Mouse (Mus musculus) hindbrain, embryonic 14.5 days (tissue): ENCODE data around the gene Spsb2. TPM values are rescaled to one million over a fixed set of nuclear protein-coding genes. Genes with fewer than 3 reads are reported as not detected.

Experiments
- ATAC-seq: fragments of 200-750 bp; cut with Nextera tagmentation; 2 replicates; pipeline ENCODE4 v1.8.0; 2017; ENCODE audit warnings: moderate number of reproducible peaks, mild to moderate bottlenecking, moderate TSS enrichment, moderate library complexity; ENCODE audit not compliant: low FRiP score
- DNase-seq: peaks from one replicate; pipeline ENCODE4 v3.0.0-alpha.2; 2015; ENCODE audit warnings: low spot score
- H3K27ac ChIP-seq: fragments of 300-500 bp; sonication (generic); 2 replicates; pipeline ENCODE4 v1.5.1; 2014; ENCODE audit warnings: mild to moderate bottlenecking, moderate library complexity
- H3K27me3 ChIP-seq: fragments of 300-500 bp; sonication (generic); 2 replicates; pipeline ENCODE4 v1.6.1; 2014; ENCODE audit warnings: mild to moderate bottlenecking, low read length, mixed read lengths; ENCODE audit not compliant: control insufficient read depth, insufficient read depth
- H3K36me3 ChIP-seq: fragments of 300-500 bp; sonication (generic); replicated peaks from 2 replicates; pipeline ENCODE4 v1.6.1; 2014; ENCODE audit not compliant: control insufficient read depth, insufficient read depth
- H3K4me1 ChIP-seq: fragments of 300-500 bp; sonication (generic); replicated peaks from 2 replicates; pipeline ENCODE4 v1.6.1; 2014; ENCODE audit warnings: antibody characterized with exemption, low read length, mixed read lengths; ENCODE audit not compliant: control insufficient read depth, insufficient read depth
- H3K4me2 ChIP-seq: fragments of 300-500 bp; sonication (generic); replicated peaks from 2 replicates; pipeline ENCODE4 v1.6.1; 2014; ENCODE audit warnings: mild to moderate bottlenecking, moderate library complexity
- H3K4me3 ChIP-seq: fragments of 300-500 bp; sonication (generic); replicated peaks from 2 replicates; pipeline ENCODE4 v1.5.1; 2014; ENCODE audit warnings: mild to moderate bottlenecking, low read length
- H3K9ac ChIP-seq: fragments of 300-500 bp; sonication (generic); 2 replicates; pipeline ENCODE4 v1.6.1; 2014
- H3K9me3 ChIP-seq: fragments of 300-500 bp; sonication (generic); 2 replicates; pipeline ENCODE4 v1.6.1; 2016; ENCODE audit warnings: low read length; ENCODE audit not compliant: control insufficient read depth
- WGBS: fragments of 180-500 bp; shearing (Covaris S2); extraction: QIAGEN DNeasy Blood & Tissue Kit; methylation state at CpG from one replicate; pipeline ENCODE4 v1.1.7; 2014; 5-methylcytosine and 5-hydroxymethylcytosine counted together
- polyA plus RNA-seq: library from polyadenylated mRNA; unstranded; fragments of >200 nt; fragmentation: Nextera tagmentation; extraction: Ambion mirVana; gene quantifications from 2 replicates; pipeline ENCODE4 v1.2.1, GENCODE M21; 2014

Spsb2 gene
- 5.2 and 6.6 TPM in 2 replicates for polyA plus RNA-seq

GRCm38 (mm10) chr6:124808358-124809012 lies at the start of gene Spsb2:
Gene Spsb2 (plus strand): TSS chr6:124808661.
- peak within 1 kb of the TSS; percentile 44 for H3K4me3 ChIP-seq
- H3K9ac ChIP-seq: peak within 1 kb of the TSS; percentile 57
- ATAC-seq (peak; percentile 35), DNase-seq (peak; percentile 58)
- H3K36me3 ChIP-seq: peaks cover 20% of the 10 kb centered on the region
- no peaks in the 10 kb centered on the region for H3K9me3 ChIP-seq
- WGBS: 5% methylated on average over 29 of the region's 29 CpGs
- H3K4me1 ChIP-seq: peaks cover 38% of the 10 kb centered on the region
- no peaks in the 10 kb centered on the region for H3K27me3 ChIP-seq
- peak within 1 kb of the TSS; percentile 70 for H3K27ac ChIP-seq
- H3K4me2 ChIP-seq: peak within 1 kb of the TSS; percentile 69

GRCm38 (mm10) chr6:124758849-124759232 lies 49.6 kb upstream of the Spsb2 start:
- H3K27ac ChIP-seq: peak overlapping the region; percentile 97
- peaks cover 39% of the 10 kb centered on the region for H3K4me1 ChIP-seq
- H3K27me3 ChIP-seq: no peaks in the 10 kb centered on the region
- DNase-seq (no peak), ATAC-seq (no peak)
- no peak overlapping the region for H3K9ac ChIP-seq
- H3K36me3 ChIP-seq: no peaks in the 10 kb centered on the region
- peak overlapping the region; percentile 61 for H3K4me2 ChIP-seq
- no peak overlapping the region for H3K4me3 ChIP-seq
- no peaks in the 10 kb centered on the region for H3K9me3 ChIP-seq
- WGBS: 50% methylated on average over 2 of the region's 2 CpGs

GRCm38 (mm10) chr6:124759259-124759658 lies 49.2 kb upstream of the Spsb2 start:
- DNase-seq (peak; percentile 70), ATAC-seq (no peak)
- H3K4me3 ChIP-seq: no peak overlapping the region
- H3K27ac ChIP-seq: peak overlapping the region; percentile 97; the same call in 1 of the 2 replicates
- no peaks in the 10 kb centered on the region for H3K9me3 ChIP-seq
- peak overlapping the region; percentile 61; the same call in 1 of the 2 replicates for H3K4me2 ChIP-seq
- H3K9ac ChIP-seq: no peak overlapping the region
- WGBS: 1% methylated on average over 5 of the region's 5 CpGs
- H3K27me3 ChIP-seq: no peaks in the 10 kb centered on the region
- peaks cover 34% of the 10 kb centered on the region for H3K4me1 ChIP-seq
- no peaks in the 10 kb centered on the region for H3K36me3 ChIP-seq

GRCm38 (mm10) chr6:124765951-124766350 lies 42.5 kb upstream of the Spsb2 start:
- no peak overlapping the region for H3K27ac ChIP-seq
- H3K9me3 ChIP-seq: no peaks in the 10 kb centered on the region
- WGBS: 86% methylated on average over 7 of the region's 7 CpGs
- DNase-seq (no peak), ATAC-seq (no peak)
- H3K36me3 ChIP-seq: no peaks in the 10 kb centered on the region
- H3K4me3 ChIP-seq: no peak overlapping the region
- no peaks in the 10 kb centered on the region for H3K27me3 ChIP-seq
- H3K4me1 ChIP-seq: peaks cover 15% of the 10 kb centered on the region; the same call in 1 of the 2 replicates
- H3K9ac ChIP-seq: no peak overlapping the region
- no peak overlapping the region for H3K4me2 ChIP-seq

GRCm38 (mm10) chr6:124767536-124767919 lies 40.9 kb upstream of the Spsb2 start:
- Histone ChIP-seq H3K27me3 (no peaks in the 10 kb centered on the region), H3K27ac (no peak overlapping the region), H3K9me3 (no peaks in the 10 kb centered on the region), H3K9ac (no peak overlapping the region), H3K4me2 (peak overlapping the region; percentile 71), H3K4me3 (no peak overlapping the region), H3K36me3 (no peaks in the 10 kb centered on the region), H3K4me1 (peaks cover 15% of the 10 kb centered on the region; the same call in 1 of the 2 replicates)
- WGBS: 19% methylated on average over 4 of the region's 4 CpGs
- ATAC-seq (no peak), DNase-seq (no peak)

DNA sequence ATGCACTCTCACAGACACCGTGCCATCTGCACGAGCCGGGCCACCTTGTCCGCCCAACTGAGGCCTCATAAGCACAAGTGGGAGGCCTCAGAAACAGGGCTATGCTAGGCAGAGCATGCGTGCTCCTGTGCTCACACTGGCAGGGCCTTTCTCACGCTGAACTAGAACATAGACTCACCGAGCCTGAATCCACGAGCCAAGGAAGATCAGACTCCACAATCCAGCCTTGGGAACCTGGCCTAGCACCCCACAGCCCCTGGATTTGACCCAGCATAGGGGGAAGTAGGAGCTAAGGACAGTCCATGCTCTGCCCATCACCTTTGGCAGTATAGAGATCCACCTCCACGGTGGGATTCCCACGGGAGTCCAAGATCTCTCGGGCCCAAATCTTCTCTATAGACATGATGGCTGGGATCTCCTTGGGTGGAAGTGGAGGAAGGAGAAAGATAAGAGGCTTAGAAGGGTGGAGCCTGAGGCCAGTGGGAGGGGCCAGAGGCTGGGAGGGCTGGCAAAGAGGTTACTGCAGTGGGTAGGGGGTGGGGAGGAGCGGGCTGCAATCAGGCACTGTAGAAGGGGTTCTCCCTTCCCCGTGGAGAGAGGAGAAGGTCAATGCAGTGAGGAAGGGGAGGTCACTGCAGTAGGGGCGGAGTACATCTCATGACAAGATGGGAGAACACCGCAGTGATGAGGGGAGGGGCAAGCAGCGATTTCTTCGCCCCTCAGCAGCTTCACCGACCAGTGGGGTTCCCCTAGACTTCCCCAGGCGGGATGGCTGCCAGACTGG lies 40.3 kb upstream of the Spsb2 start:
- Histone ChIP-seq H3K27ac (no peak overlapping the region), H3K36me3 (no peaks in the 10 kb centered on the region), H3K27me3 (no peaks in the 10 kb centered on the region), H3K4me1 (peaks cover 15% of the 10 kb centered on the region; the same call in 1 of the 2 replicates), H3K9me3 (no peaks in the 10 kb centered on the region), H3K9ac (peak overlapping the region; percentile 77; the same call in 1 of the 2 replicates), H3K4me2 (peak overlapping the region; percentile 71), H3K4me3 (peak overlapping the region; percentile 49)
- DNase-seq (no peak), ATAC-seq (peak; percentile 35)
- whole genome bisulfite sequencing: 23% methylated on average over 19 of the region's 19 CpGs

- 2% methylated on average over 9 of the region's 9 CpGs for WGBS
These were observed 39.8 kb upstream of the Spsb2 start for GRCm38 (mm10) chr6:124768704-124769044.

GRCm38 (mm10) chr6:124769101-124769765 lies 39.2 kb upstream of the Spsb2 start, which contains the start of gene Eno2:
Gene Eno2 (minus strand): TSS chr6:124769673.
- Histone ChIP-seq H3K9me3 (no peaks in the 10 kb centered on the region), H3K4me3 (peak within 1 kb of the TSS; percentile 49), H3K36me3 (no peaks in the 10 kb centered on the region), H3K4me2 (peak within 1 kb of the TSS; percentile 71), H3K27ac (peak within 1 kb of the TSS; percentile 65), H3K9ac (peak within 1 kb of the TSS; percentile 77), H3K27me3 (no peaks in the 10 kb centered on the region), H3K4me1 (peaks cover 15% of the 10 kb centered on the region; the same call in 1 of the 2 replicates)
- WGBS: under 1% methylated on average over 50 of the region's 54 CpGs
- DNase-seq (peak; percentile 61), ATAC-seq (peak; percentile 87)

More at GRCm38 (mm10) chr6:124768704-124769044, 39.8 kb upstream of the Spsb2 start:
- Histone ChIP-seq H3K36me3 (no peaks in the 10 kb centered on the region), H3K4me3 (peak overlapping the region; percentile 49), H3K4me1 (peaks cover 15% of the 10 kb centered on the region; the same call in 1 of the 2 replicates), H3K9ac (peak overlapping the region; percentile 77), H3K27me3 (no peaks in the 10 kb centered on the region), H3K4me2 (peak overlapping the region; percentile 71), H3K9me3 (no peaks in the 10 kb centered on the region), H3K27ac (peak overlapping the region; percentile 65; the same call in 1 of the 2 replicates)
- 0 out of 2 replicates have a peak, but pooled peaks have one; percentile 1 for ATAC-seq
- DNase-seq: no peak

- WGBS: 67% methylated on average over 7 of the region's 7 CpGs
- peaks cover 15% of the 10 kb centered on the region; the same call in 1 of the 2 replicates for H3K4me1 ChIP-seq
- H3K27me3 ChIP-seq: no peaks in the 10 kb centered on the region
- no peaks in the 10 kb centered on the region for H3K36me3 ChIP-seq
- no peak; the same call in 1 of the 2 replicates for ATAC-seq
- no peak for DNase-seq
- peak overlapping the region; percentile 77 for H3K9ac ChIP-seq
- no peak overlapping the region for H3K27ac ChIP-seq
- H3K9me3 ChIP-seq: no peaks in the 10 kb centered on the region
- H3K4me3 ChIP-seq: peak overlapping the region; percentile 49
- peak overlapping the region; percentile 71 for H3K4me2 ChIP-seq
These were observed 38.4 kb upstream of the Spsb2 start for GRCm38 (mm10) chr6:124770013-124770412.
